Mouse (Mus musculus) left cerebral cortex, postnatal 25 days (tissue): Measurements from ENCODE around the gene Nip7. TPM values are rescaled to one million over a fixed set of nuclear protein-coding genes. Genes with fewer than 3 reads are reported as not detected.

Experiments
- microRNA-seq, 2 experiments: library from miRNA; unstranded; fragments of <30 nt; microRNA quantifications; one replicate each; pipeline ENCODE4 v1.2.0; 2022
- total RNA-seq, 2 experiments: library from RNA; stranded (reverse); gene quantifications; 2 replicates each; pipeline ENCODE4 v1.2.3; 2021

Gene Nip7
- total RNA-seq, 2 experiments from 2014 or later: 43.0 to 46.6 TPM

Small RNA genes within 50 kb of the gene (microRNA-seq; reads per million reads assigned to microRNA genes)
- 0 to 1.7 reads per million in 2 experiments for gene Mir7075

Other genes starting within 250 kb of the Nip7 start
- 1 to 10 TPM; 2.2 to 2.4 TPM for gene Has3, start 186.6 kb upstream of the Nip7 start, total RNA-seq
- gene Utp4, start 163.2 kb upstream of the Nip7 start, total RNA-seq: 10 to 100 TPM; 33.2 to 33.6 TPM
- gene Sntb2, start 121.1 kb upstream of the Nip7 start, total RNA-seq: 10 to 100 TPM; 12.5 to 16.8 TPM
- gene Vps4a, start 25.7 kb upstream of the Nip7 start, total RNA-seq: 100 to 1,000 TPM; 115 to 125 TPM
- gene Pdf, start 8.3 kb upstream of the Nip7 start, total RNA-seq: 10 to 100 TPM; 25.1 to 26.8 TPM
- 10 to 100 TPM; 25.8 to 27.2 TPM for gene Cog8, start 188 bp upstream of the Nip7 start, total RNA-seq
- not detected for gene Tmed6, start 8.8 kb downstream of the Nip7 start, total RNA-seq
- gene Terf2, start 39.7 kb downstream of the Nip7 start, total RNA-seq: 10 to 100 TPM; 33.8 to 35.0 TPM
- 10 to 100 TPM; 87.1 to 89.4 TPM for gene Cyb5b, start 93.8 kb downstream of the Nip7 start, total RNA-seq
- 10 to 100 TPM; 54.4 to 56.2 TPM for gene Nfat5, start 236.6 kb downstream of the Nip7 start, total RNA-seq